22 mouse cellular contexts compared by ENCODE assay signal in genomic region chr2:50123376-50123775, GRCm38 (mm10). TPM values are rescaled to one million over a fixed set of nuclear protein-coding genes. Genes with fewer than 3 reads are reported as not detected.
DNase-seq lines count a peak whose midpoint lies in the region; ATAC-seq and TF ChIP-seq lines count a peak whose summit lies in the region.
"Had no signal": no experiment of that assay in that cellular context is flagged by ENCODE, and none has a peak within 500 bp of the region (broad histone marks: within the 10 kb centered on the region; RNA-seq: fewer than 3 reads in every experiment).

No protein-coding gene starts in this region.

- no peak overlapping the region for H3K9ac ChIP-seq in hindbrain, embryonic 12.5 days
- no peak overlapping the region for H3K9ac ChIP-seq in hindbrain, embryonic 16.5 days (ENCODE audit: low read depth, low read length)
- H3K9ac ChIP-seq in embryonic facial prominence, embryonic 13.5 days, result no peak overlapping the region
- H3K9ac ChIP-seq in stomach, postnatal 0 days (ENCODE audit: low read length), result no peak overlapping the region
- H3K9ac ChIP-seq: forebrain, embryonic 15.5 days; heart, embryonic 15.5 days; hindbrain, embryonic 13.5 days; intestine, embryonic 15.5 days had no signal

- H3K9me3 ChIP-seq in hindbrain, embryonic 12.5 days (replicated peaks), result no peaks in the 10 kb centered on the region
- H3K9me3 ChIP-seq in hindbrain, embryonic 16.5 days (ENCODE audit: control insufficient read depth, low read length), result no peaks in the 10 kb centered on the region
- H3K9me3 ChIP-seq in embryonic facial prominence, embryonic 13.5 days, result no peaks in the 10 kb centered on the region
- no peaks in the 10 kb centered on the region for H3K9me3 ChIP-seq in stomach, postnatal 0 days (ENCODE audit: control insufficient read depth, low read length)
- H3K9me3 ChIP-seq: forebrain, embryonic 15.5 days; heart, embryonic 15.5 days; hindbrain, embryonic 13.5 days; intestine, embryonic 15.5 days had no signal

- no peaks in the 10 kb centered on the region for H3K36me3 ChIP-seq in hindbrain, embryonic 12.5 days
- no peaks in the 10 kb centered on the region for H3K36me3 ChIP-seq in hindbrain, embryonic 16.5 days (ENCODE audit: control insufficient read depth, insufficient read depth, low read length)
- no peaks in the 10 kb centered on the region for H3K36me3 ChIP-seq in embryonic facial prominence, embryonic 13.5 days
- H3K36me3 ChIP-seq in stomach, postnatal 0 days (ENCODE audit: control insufficient read depth, insufficient read depth, low read length), result no peaks in the 10 kb centered on the region
- H3K36me3 ChIP-seq: forebrain, embryonic 15.5 days; heart, embryonic 15.5 days; hindbrain, embryonic 13.5 days; intestine, embryonic 15.5 days had no signal

- H3K4me1 ChIP-seq in hindbrain, embryonic 12.5 days, result peaks cover 2% of the 10 kb centered on the region; the same call in 1 of the 2 replicates
- H3K4me1 ChIP-seq in hindbrain, embryonic 16.5 days (ENCODE audit: control insufficient read depth, insufficient read depth, low read depth, low read length), result peaks cover 9% of the 10 kb centered on the region
- H3K4me1 ChIP-seq in embryonic facial prominence, embryonic 13.5 days, result peaks cover 14% of the 10 kb centered on the region; the same call in 1 of the 2 replicates
- no peaks in the 10 kb centered on the region for H3K4me1 ChIP-seq in stomach, postnatal 0 days (replicated peaks; ENCODE audit: control insufficient read depth, insufficient read depth)
- H3K4me1 ChIP-seq: heart, embryonic 15.5 days; intestine, embryonic 15.5 days had no signal

- no peak for ATAC-seq in hindbrain, embryonic 12.5 days (ENCODE audit: low FRiP score)
- no peak for ATAC-seq in hindbrain, embryonic 16.5 days
- ATAC-seq in embryonic facial prominence, embryonic 13.5 days (ENCODE audit: insufficient number of reproducible peaks, insufficient read depth, low FRiP score, low TSS enrichment, low read depth), result no peak
- no peak for ATAC-seq in stomach, postnatal 0 days (ENCODE audit: low FRiP score, low TSS enrichment)
- ATAC-seq: forebrain, embryonic 15.5 days; intestine, embryonic 15.5 days had no signal

- WGBS in hindbrain, embryonic 12.5 days, result 65% methylated on average over 5 of the region's 5 CpGs
- WGBS in hindbrain, embryonic 16.5 days, result 86% methylated on average over 5 of the region's 5 CpGs
- WGBS in embryonic facial prominence, embryonic 13.5 days, result 24% methylated on average over 5 of the region's 5 CpGs
- WGBS in stomach, postnatal 0 days, result 81% methylated on average over 5 of the region's 5 CpGs

- peak; percentile 42 for DNase-seq in embryo, embryonic 11 days
- no peak for DNase-seq in embryo, embryonic 9.5 days (ENCODE audit: extremely low spot score)
- peak; percentile 5 for DNase-seq in stomach, postnatal 0 days (ENCODE audit: low spot score)
- no peak for DNase-seq in lung, postnatal 10 days
- DNase-seq in heart, adult 18-20 months, result no peak
- DNase-seq: adrenal gland, postnatal 10 days; cerebellum, adult 11-12 months; cerebellum, adult 9-11 months; cerebellum, postnatal 36 days; gastrocnemius, postnatal 36 days; heart, adult 2 months; heart, postnatal 14 days; kidney, adult 18-20 months had no signal

- H3K4me3 ChIP-seq in hindbrain, embryonic 12.5 days, result no peak overlapping the region
- no peak overlapping the region for H3K4me3 ChIP-seq in hindbrain, embryonic 16.5 days (ENCODE audit: low read length)
- no peak overlapping the region for H3K4me3 ChIP-seq in embryonic facial prominence, embryonic 13.5 days
- H3K4me3 ChIP-seq in stomach, postnatal 0 days (ENCODE audit: low read depth, low read length), result no peak overlapping the region
- H3K4me3 ChIP-seq: forebrain, embryonic 15.5 days; heart, adult 2 months; heart, embryonic 15.5 days; hindbrain, embryonic 13.5 days; intestine, embryonic 15.5 days had no signal

- H3K4me2 ChIP-seq in hindbrain, embryonic 12.5 days (replicated peaks), result no peak overlapping the region
- no peak overlapping the region for H3K4me2 ChIP-seq in hindbrain, embryonic 16.5 days (ENCODE audit: low read length)
- no peak overlapping the region for H3K4me2 ChIP-seq in embryonic facial prominence, embryonic 13.5 days
- no peak overlapping the region for H3K4me2 ChIP-seq in stomach, postnatal 0 days (replicated peaks; ENCODE audit: low read depth)
- H3K4me2 ChIP-seq: forebrain, embryonic 15.5 days; heart, embryonic 11.5 days; heart, embryonic 15.5 days; hindbrain, embryonic 13.5 days; intestine, embryonic 15.5 days had no signal

- TF ChIP-seq CTCF in stomach, postnatal 0 days (IDR thresholded peaks at IDR 0.05; ENCODE audit: low read depth), result no peak

- no peaks in the 10 kb centered on the region for H3K27me3 ChIP-seq in hindbrain, embryonic 12.5 days
- H3K27me3 ChIP-seq in hindbrain, embryonic 16.5 days (replicated peaks; ENCODE audit: control insufficient read depth, insufficient read depth, low read length), result no peaks in the 10 kb centered on the region
- no peaks in the 10 kb centered on the region for H3K27me3 ChIP-seq in embryonic facial prominence, embryonic 13.5 days
- H3K27me3 ChIP-seq in stomach, postnatal 0 days (ENCODE audit: control insufficient read depth, insufficient read depth, low read length), result no peaks in the 10 kb centered on the region
- H3K27me3 ChIP-seq: forebrain, embryonic 15.5 days; heart, embryonic 15.5 days; hindbrain, embryonic 13.5 days; intestine, embryonic 15.5 days had no signal

- no peak for TF ChIP-seq EP300 in stomach, postnatal 0 days (optimal IDR thresholded peaks at IDR 0.05)

- H3K27ac ChIP-seq in hindbrain, embryonic 12.5 days, result 0 out of 2 replicates have a peak overlapping the region, but pooled peaks have one; percentile 40
- no peak overlapping the region for H3K27ac ChIP-seq in hindbrain, embryonic 16.5 days (ENCODE audit: low read depth, low read length)
- H3K27ac ChIP-seq in embryonic facial prominence, embryonic 13.5 days, result peak overlapping the region; percentile 51; the same call in 1 of the 2 replicates
- no peak overlapping the region for H3K27ac ChIP-seq in stomach, postnatal 0 days (replicated peaks)
- H3K27ac ChIP-seq: forebrain, embryonic 15.5 days; heart, adult 2 months; heart, embryonic 15.5 days; hindbrain, embryonic 13.5 days; intestine, embryonic 15.5 days had no signal

RNA-seq across cellular contexts. Expression of gene Lypd6, which starts 57.1 kb away (rescaled TPM):
- polyA plus RNA-seq in hindbrain, embryonic 12.5 days (2016; fragmentation: Nextera tagmentation; extraction: Ambion mirVana), result 6.3 and 7.2 TPM in 2 replicates
- 12.9 and 14.1 TPM in 2 replicates for polyA plus RNA-seq in hindbrain, embryonic 16.5 days (2015; fragmentation: Nextera tagmentation; extraction: Ambion mirVana)
- 6.4 and 8.1 TPM in 2 replicates for polyA plus RNA-seq in embryonic facial prominence, embryonic 13.5 days (2015; fragmentation: Nextera tagmentation; extraction: Ambion mirVana)
- polyA plus RNA-seq in stomach, postnatal 0 days (2015; fragmentation: Nextera tagmentation; extraction: Ambion mirVana), result 15.9 and 18.8 TPM in 2 replicates
- total RNA-seq in heart, adult 18-20 months (2021), result under 1 TPM; 0.26 to 0.74 TPM
- total RNA-seq: MEL had no signal

Comparison
In these comparisons a context has a peak if more than half of its experiments do, and no peak if none do; other contexts are left out.
1. DNase-seq: peak in embryo, embryonic 11 days (single experiment) and stomach, postnatal 0 days (single experiment); none in embryo, embryonic 9.5 days (single experiment), lung, postnatal 10 days (single experiment) and heart, adult 18-20 months (0 of 2).
2. H3K27ac ChIP-seq: peak in hindbrain, embryonic 12.5 days (single experiment) and embryonic facial prominence, embryonic 13.5 days (single experiment); none in hindbrain, embryonic 16.5 days (single experiment) and stomach, postnatal 0 days (single experiment).